Mouse (Mus musculus): ENCODE measurements around the gene Tprgl. TPM values are rescaled to one million over a fixed set of nuclear protein-coding genes. Genes with fewer than 3 reads are reported as not detected.

Gene Tprgl
- 106 TPM in 2 replicates for polyA plus RNA-seq (2015; fragmentation: Nextera tagmentation; extraction: Ambion mirVana)

DNA sequence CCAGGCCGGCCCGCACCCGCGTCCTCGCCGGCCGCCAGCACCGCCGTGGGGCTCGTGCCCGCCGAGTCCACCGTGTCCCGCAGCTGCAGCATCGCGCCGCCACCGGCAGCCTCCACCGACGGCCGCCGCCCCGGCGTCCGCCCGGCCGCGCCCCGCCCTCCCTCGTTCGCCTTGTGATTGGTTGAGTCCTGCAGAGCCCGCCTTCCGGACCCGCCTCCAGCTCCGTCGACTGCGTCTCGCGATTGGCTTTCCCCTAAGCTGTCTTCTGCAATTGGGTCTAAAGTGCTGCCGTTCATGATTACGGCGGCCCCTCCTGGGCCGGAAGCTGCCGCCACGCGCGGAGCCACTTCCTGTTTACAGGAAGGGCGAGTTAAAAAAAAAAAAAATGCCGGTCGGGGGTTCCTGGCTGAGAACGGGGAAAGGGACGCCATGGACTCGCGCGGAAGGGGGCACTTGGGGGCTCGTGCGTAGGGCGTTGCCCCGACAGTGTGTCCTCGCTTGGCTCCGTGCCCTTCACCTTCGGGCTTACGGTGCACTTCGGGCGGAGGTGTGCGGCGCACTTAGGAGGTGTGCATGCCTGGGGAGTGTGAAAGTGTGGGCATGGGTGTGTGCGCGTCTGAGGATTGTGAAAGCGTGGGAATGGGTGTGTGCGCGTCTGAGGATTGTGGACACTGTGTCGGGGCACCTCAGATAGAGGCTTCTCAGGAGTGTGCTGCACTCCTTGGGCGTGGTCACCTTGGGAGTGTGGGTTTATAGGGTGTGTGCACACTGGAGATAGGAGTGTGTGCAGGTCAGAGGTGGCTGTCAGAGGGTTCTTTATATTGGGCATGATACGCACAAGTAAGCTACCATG lies at the start of gene Tprgl:
Gene Tprgl, minus strand, starts transcription at position 129 of the 853 bp plus-strand sequence.

DNA sequence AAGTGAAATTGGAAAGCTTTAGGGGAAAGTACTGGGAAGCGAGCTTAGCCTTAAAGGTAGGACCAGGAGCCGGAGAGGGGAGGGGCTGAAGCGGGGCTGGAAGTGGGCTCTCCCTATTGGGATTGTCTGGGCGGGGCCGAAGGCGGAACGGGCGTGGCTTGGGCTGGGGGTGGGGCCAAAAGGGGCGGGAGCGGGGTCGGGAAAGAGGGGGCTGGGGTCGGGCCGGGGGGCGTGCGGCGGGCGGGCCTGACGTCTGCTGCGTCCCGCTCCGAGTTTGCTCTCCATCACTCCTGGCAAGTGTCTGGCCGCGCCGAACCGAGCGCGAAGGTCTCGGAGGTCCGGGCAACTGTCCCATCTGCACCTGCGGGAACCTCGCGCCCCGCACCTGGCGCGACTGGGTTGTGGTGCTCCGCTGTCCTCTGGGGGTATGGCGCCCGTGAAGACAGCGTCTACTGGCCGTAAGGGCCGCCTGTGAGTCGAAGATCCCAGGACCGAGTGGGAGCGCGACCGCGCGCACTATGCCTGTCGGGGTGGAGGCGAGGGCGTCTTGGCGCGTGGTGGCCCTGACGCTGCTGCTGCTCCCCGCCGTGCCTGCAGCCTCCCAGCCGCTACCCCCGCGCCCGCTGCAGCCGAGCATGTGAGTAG lies 10.2 kb upstream of the Tprgl start, which contains the start of gene Megf6:
Gene Megf6, plus strand, starts transcription at position 225 of the 645 bp plus-strand sequence.

DNA sequence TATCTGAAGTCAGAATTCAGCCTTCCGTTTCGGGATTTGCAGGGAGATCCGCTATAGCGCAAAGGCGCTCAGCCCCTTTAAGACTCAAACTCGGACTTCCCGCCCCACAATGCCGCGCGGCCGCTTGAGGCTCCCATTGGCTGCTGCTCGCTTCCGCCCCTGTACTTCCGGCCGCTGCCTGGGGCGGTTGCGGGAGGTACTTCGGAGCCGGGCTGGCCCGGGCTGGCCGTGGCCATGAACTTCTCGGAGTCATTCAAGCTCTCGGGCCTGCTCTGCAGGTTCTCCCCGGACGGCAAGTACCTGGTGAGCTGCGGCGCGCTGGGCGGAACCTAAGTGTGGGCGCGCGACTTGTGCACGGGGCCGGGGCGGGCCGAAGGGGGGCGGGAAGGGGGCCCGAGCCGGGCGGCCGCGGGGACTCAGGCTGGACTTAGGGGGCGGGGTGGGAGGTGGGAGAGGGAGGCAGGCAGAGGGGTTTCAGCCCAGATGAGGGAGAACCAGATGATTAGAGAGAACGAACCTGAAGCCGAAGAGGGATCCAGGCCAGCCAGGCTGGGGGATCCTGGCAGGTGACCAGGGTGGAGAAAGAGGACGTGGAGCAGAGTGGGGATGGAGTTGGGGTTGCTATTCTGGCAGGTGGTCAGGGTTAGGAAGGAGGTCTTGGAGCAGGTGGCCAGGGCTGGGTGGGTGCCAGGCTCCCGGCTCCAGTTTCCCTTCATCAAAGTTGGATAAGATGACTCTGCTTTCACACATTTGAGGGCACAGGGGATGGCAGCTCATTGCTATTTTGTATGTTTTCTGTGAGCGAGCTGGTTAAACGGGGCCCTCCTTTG lies 18.0 kb downstream of the Tprgl start, which contains the start of gene Wrap73:
Gene Wrap73, plus strand, starts transcription at position 162 of the 830 bp plus-strand sequence.

DNA sequence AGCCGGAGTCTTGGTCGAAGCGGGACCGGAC lies 20.5 kb downstream of the Tprgl start, which contains the start of gene Trp73:
Gene Trp73, minus strand, starts transcription at position 27 of the 31 bp plus-strand sequence.

Other genes starting within 250 kb of the Tprgl start
- 39.0 and 45.4 TPM in 2 replicates for gene A430005L14Rik, start 203.4 kb downstream of the Tprgl start, polyA plus RNA-seq (2015; fragmentation: Nextera tagmentation; extraction: Ambion mirVana)
- 4.1 and 4.8 TPM in 2 replicates for gene Dffb, start 185.5 kb downstream of the Tprgl start, polyA plus RNA-seq (2015; fragmentation: Nextera tagmentation; extraction: Ambion mirVana)
- gene Cep104, start 185.5 kb downstream of the Tprgl start, polyA plus RNA-seq (2015; fragmentation: Nextera tagmentation; extraction: Ambion mirVana), result 7.8 and 8.1 TPM in 2 replicates
- 15.4 and 20.0 TPM in 2 replicates for gene Lrrc47, start 148.9 kb downstream of the Tprgl start, polyA plus RNA-seq (2015; fragmentation: Nextera tagmentation; extraction: Ambion mirVana)
- gene Smim1, start 134.4 kb downstream of the Tprgl start, polyA plus RNA-seq (2015; fragmentation: Nextera tagmentation; extraction: Ambion mirVana), result 44.0 and 49.9 TPM in 2 replicates
- not detected in 2 replicates for gene Ccdc27, start 118.0 kb downstream of the Tprgl start, polyA plus RNA-seq (2015; fragmentation: Nextera tagmentation; extraction: Ambion mirVana)
- 0.05 and 0.11 TPM in 2 replicates for gene Trp73, start 20.5 kb downstream of the Tprgl start, polyA plus RNA-seq (2015; fragmentation: Nextera tagmentation; extraction: Ambion mirVana)
- 29.6 and 37.7 TPM in 2 replicates for gene Wrap73, start 18.3 kb downstream of the Tprgl start, polyA plus RNA-seq (2015; fragmentation: Nextera tagmentation; extraction: Ambion mirVana)
- gene Megf6, start 10.1 kb upstream of the Tprgl start, polyA plus RNA-seq (2015; fragmentation: Nextera tagmentation; extraction: Ambion mirVana), result 6.0 and 6.3 TPM in 2 replicates
- 2.7 TPM in 2 replicates for gene Arhgef16, start 141.0 kb upstream of the Tprgl start, polyA plus RNA-seq (2015; fragmentation: Nextera tagmentation; extraction: Ambion mirVana)
- not detected in 2 replicates for gene B230104I21Rik, start 175.5 kb upstream of the Tprgl start, polyA plus RNA-seq (2015; fragmentation: Nextera tagmentation; extraction: Ambion mirVana)

Data from skeletal muscle tissue, postnatal 0 days (tissue).